ENCODE assay signal across 7 mouse cellular contexts in genomic region chr1:165320141-165320934, GRCm38 (mm10). TPM values are rescaled to one million over a fixed set of nuclear protein-coding genes. Genes with fewer than 3 reads are reported as not detected.
DNase-seq lines count a peak whose midpoint lies in the region; ATAC-seq and TF ChIP-seq lines count a peak whose summit lies in the region.

No protein-coding gene starts in this region.

- no peaks in the 10 kb centered on the region for H3K36me3 ChIP-seq in heart, adult 2 months (ENCODE audit: control insufficient read depth, insufficient read depth, low read length)
- H3K36me3 ChIP-seq in kidney, adult 2 months (ENCODE audit: control insufficient read depth, insufficient read depth, low read length): no peaks in the 10 kb centered on the region
- no peaks in the 10 kb centered on the region; the same call in 1 of the 2 replicates for H3K36me3 ChIP-seq in limb, embryonic 11.5 days (ENCODE audit: control insufficient read depth, insufficient read depth, low read length)
- peaks cover 26% of the 10 kb centered on the region for H3K36me3 ChIP-seq in midbrain, embryonic 16.5 days (ENCODE audit: control insufficient read depth, insufficient read depth, low read length)

- H3K9me3 ChIP-seq in limb, embryonic 11.5 days (ENCODE audit: control insufficient read depth, low read length): no peaks in the 10 kb centered on the region
- no peaks in the 10 kb centered on the region for H3K9me3 ChIP-seq in midbrain, embryonic 16.5 days (replicated peaks; ENCODE audit: control insufficient read depth, low read length, poor library complexity, severe bottlenecking)

- H3K79me2 ChIP-seq in heart, adult 2 months (replicated peaks; ENCODE audit: control insufficient read depth, insufficient read depth, low read length): no peaks in the 10 kb centered on the region

- intact Hi-C loops in heart, adult 2 months (cut with DNase I): loop anchor here (1.0 kb wide), 1 partner anchor 68 kb away; no protein-coding TSS in a partner anchor

- ATAC-seq in limb, embryonic 11.5 days (ENCODE audit: insufficient number of reproducible peaks, low FRiP score, low TSS enrichment, low read depth): no peak
- 0 out of 2 replicates have a peak, but pooled peaks have one; percentile 43 for ATAC-seq in midbrain, embryonic 16.5 days

- H3K4me2 ChIP-seq in limb, embryonic 11.5 days (ENCODE audit: low read depth, severe bottlenecking): no peak overlapping the region
- H3K4me2 ChIP-seq in midbrain, embryonic 16.5 days (ENCODE audit: low read length): no peak overlapping the region

- WGBS in heart, adult 2 months: 45% methylated on average over 10 of the region's 10 CpGs
- 36% methylated on average over 10 of the region's 10 CpGs for WGBS in kidney, adult 2 months
- 38% methylated on average over 10 of the region's 10 CpGs for WGBS in limb, embryonic 11.5 days
- WGBS in midbrain, embryonic 16.5 days: 44% methylated on average over 10 of the region's 10 CpGs

- H3K27ac ChIP-seq in heart, adult 2 months: no peak overlapping the region
- H3K27ac ChIP-seq in kidney, adult 2 months (ENCODE audit: insufficient read depth, low read depth, low read length): no peak overlapping the region
- H3K27ac ChIP-seq in limb, embryonic 11.5 days (replicated peaks; ENCODE audit: low read depth, low read length): no peak overlapping the region
- H3K27ac ChIP-seq in midbrain, embryonic 16.5 days (ENCODE audit: low read length): no peak overlapping the region

- H3K4me3 ChIP-seq in heart, adult 2 months: no peak overlapping the region
- no peak overlapping the region for H3K4me3 ChIP-seq in kidney, adult 2 months (ENCODE audit: insufficient read depth, low read depth, low read length)
- H3K4me3 ChIP-seq in limb, embryonic 11.5 days (ENCODE audit: low read depth, low read length): no peak overlapping the region
- H3K4me3 ChIP-seq in midbrain, embryonic 16.5 days (ENCODE audit: low read depth, low read length): no peak overlapping the region

- H3K4me1 ChIP-seq in heart, adult 2 months (ENCODE audit: control insufficient read depth, insufficient read depth, low read length): no peaks in the 10 kb centered on the region
- no peaks in the 10 kb centered on the region for H3K4me1 ChIP-seq in kidney, adult 2 months (ENCODE audit: control insufficient read depth, insufficient read depth, low read length)
- no peaks in the 10 kb centered on the region for H3K4me1 ChIP-seq in limb, embryonic 11.5 days (ENCODE audit: control insufficient read depth, insufficient read depth, low read length)
- no peaks in the 10 kb centered on the region for H3K4me1 ChIP-seq in midbrain, embryonic 16.5 days (ENCODE audit: control insufficient read depth, insufficient read depth, low read length)

- no peaks in the 10 kb centered on the region for H3K27me3 ChIP-seq in heart, adult 2 months (ENCODE audit: control insufficient read depth, insufficient read depth, low read length)
- no peaks in the 10 kb centered on the region for H3K27me3 ChIP-seq in kidney, adult 2 months (replicated peaks; ENCODE audit: control insufficient read depth, insufficient read depth, low read length)
- no peaks in the 10 kb centered on the region for H3K27me3 ChIP-seq in limb, embryonic 11.5 days (ENCODE audit: control insufficient read depth, insufficient read depth, low read length)
- no peaks in the 10 kb centered on the region for H3K27me3 ChIP-seq in midbrain, embryonic 16.5 days (ENCODE audit: control insufficient read depth, insufficient read depth, low read depth, low read length)

- peak; percentile 91 for TF ChIP-seq CTCF in heart, adult 2 months (IDR thresholded peaks at IDR 0.05)
- peak; percentile 90 for TF ChIP-seq CTCF in kidney, adult 2 months (conservative IDR thresholded peaks at IDR 0.05; ENCODE audit: insufficient read depth, insufficient read length, low read depth, low read length)

- TF ChIP-seq POLR2A in heart, adult 2 months (IDR thresholded peaks at IDR 0.05; ENCODE audit: insufficient read depth, low read depth, low read length): no peak
- TF ChIP-seq POLR2A in kidney, adult 2 months (IDR thresholded peaks at IDR 0.05; ENCODE audit: low read depth, low read length): no peak

- peak; percentile 85 for DNase-seq in adrenal gland, postnatal 25 days
- DNase-seq in embryo, embryonic 9.5 days (ENCODE audit: extremely low spot score): peak; percentile 69
- DNase-seq in heart, adult 2 months: peak; percentile 77 to 83
- peak; percentile 69 for DNase-seq in kidney, adult 2 months
- peak; percentile 83 for DNase-seq in limb, embryonic 11.5 days (ENCODE audit: low spot score)
- peak; percentile 41 to 47 for DNase-seq in spleen, postnatal 36 days (ENCODE audit: low spot score in 2 of 2)

- no peak overlapping the region for H3K9ac ChIP-seq in heart, adult 2 months (ENCODE audit: low read depth, low read length)
- H3K9ac ChIP-seq in limb, embryonic 11.5 days (ENCODE audit: low read length): no peak overlapping the region
- no peak overlapping the region for H3K9ac ChIP-seq in midbrain, embryonic 16.5 days (ENCODE audit: low read depth, low read length)

- TF ChIP-seq EP300 in heart, adult 2 months (IDR thresholded peaks at IDR 0.05; ENCODE audit: insufficient read depth, low read depth, low read length): peak; percentile 91

RNA-seq across cellular contexts. Expression of gene Gpr161, which starts 24.7 kb away (rescaled TPM):
- 1.00 and 1.3 TPM in 2 replicates for total RNA-seq in adrenal gland, postnatal 25 days (2021)
- 1 to 10 TPM; 1.4 to 1.5 TPM for total RNA-seq in heart, adult 2 months (2021)
- 2.2 and 2.7 TPM in 2 replicates for polyA plus RNA-seq in heart, adult 2 months (2012; rRNA removed)
- 1.4 and 1.7 TPM in 2 replicates for polyA plus RNA-seq in kidney, adult 2 months (2012; rRNA removed)
- polyA plus RNA-seq in limb, embryonic 11.5 days (2014; fragmentation: Nextera tagmentation; extraction: Ambion mirVana): 2.0 and 2.3 TPM in 2 replicates
- polyA plus RNA-seq in midbrain, embryonic 16.5 days (2015; fragmentation: Nextera tagmentation; extraction: Ambion mirVana): 4.1 and 4.7 TPM in 2 replicates
